Mouse (Mus musculus): ENCODE data around the gene 4933427D14Rik. TPM values are rescaled to one million over a fixed set of nuclear protein-coding genes. Genes with fewer than 3 reads are reported as not detected.

4933427D14Rik gene
- polyA plus RNA-seq, 1 experiment = 33.1 TPM

GRCm38 (mm10) chr11:72131697-72132096 is 75.6 kb downstream of the 4933427D14Rik start:
- Histone ChIP-seq H3K4me1 (ENCODE audit: control insufficient read depth, insufficient read depth, low read length) (peaks cover 9% of the 10 kb centered on the region), H3K27me3 (ENCODE audit: control insufficient read depth, insufficient read depth, low read length) (no peaks in the 10 kb centered on the region; the same call in 1 of the 2 replicates), H3K4me3 (ENCODE audit: control insufficient read depth, low read depth, low read length) (no peak overlapping the region), H3K36me3 (ENCODE audit: control insufficient read depth, insufficient read depth, low read length) (no peaks in the 10 kb centered on the region), H3K27ac (ENCODE audit: control insufficient read depth, insufficient read depth, low read depth, low read length) (no peak overlapping the region)
- no peak for TF ChIP-seq CTCF (IDR thresholded peaks at IDR 0.05; ENCODE audit: control insufficient read depth, insufficient read depth, insufficient replicate concordance, low read depth, low read length)
- no peak for TF ChIP-seq POLR2A (IDR thresholded peaks at IDR 0.05; ENCODE audit: control insufficient read depth, low read depth, low read length)

GRCm38 (mm10) chr11:72130905-72131304 is 76.4 kb downstream of the 4933427D14Rik start:
- TF ChIP-seq CTCF (IDR thresholded peaks at IDR 0.05; ENCODE audit: control insufficient read depth, insufficient read depth, insufficient replicate concordance, low read depth, low read length) (no peak), POLR2A (IDR thresholded peaks at IDR 0.05; ENCODE audit: control insufficient read depth, low read depth, low read length) (no peak)
- Histone ChIP-seq H3K4me3 (ENCODE audit: control insufficient read depth, low read depth, low read length) (no peak overlapping the region), H3K27me3 (ENCODE audit: control insufficient read depth, insufficient read depth, low read length) (no peaks in the 10 kb centered on the region; the same call in 1 of the 2 replicates), H3K4me1 (ENCODE audit: control insufficient read depth, insufficient read depth, low read length) (peaks cover 9% of the 10 kb centered on the region), H3K36me3 (ENCODE audit: control insufficient read depth, insufficient read depth, low read length) (no peaks in the 10 kb centered on the region), H3K27ac (ENCODE audit: control insufficient read depth, insufficient read depth, low read depth, low read length) (no peak overlapping the region)

- Histone ChIP-seq H3K4me3 (ENCODE audit: control insufficient read depth, low read depth, low read length) (no peak overlapping the region), H3K27ac (ENCODE audit: control insufficient read depth, insufficient read depth, low read depth, low read length) (no peak overlapping the region), H3K27me3 (ENCODE audit: control insufficient read depth, insufficient read depth, low read length) (no peaks in the 10 kb centered on the region; the same call in 1 of the 2 replicates), H3K4me1 (ENCODE audit: control insufficient read depth, insufficient read depth, low read length) (peaks cover 9% of the 10 kb centered on the region), H3K36me3 (ENCODE audit: control insufficient read depth, insufficient read depth, low read length) (no peaks in the 10 kb centered on the region)
- no peak for TF ChIP-seq CTCF (IDR thresholded peaks at IDR 0.05; ENCODE audit: control insufficient read depth, insufficient read depth, insufficient replicate concordance, low read depth, low read length)
- TF ChIP-seq POLR2A (IDR thresholded peaks at IDR 0.05; ENCODE audit: control insufficient read depth, low read depth, low read length) = no peak
These were observed 76.8 kb downstream of the 4933427D14Rik start for GRCm38 (mm10) chr11:72130472-72130871.

GRCm38 (mm10) chr11:72130021-72130420 is 77.2 kb downstream of the 4933427D14Rik start:
- H3K27ac ChIP-seq (ENCODE audit: control insufficient read depth, insufficient read depth, low read depth, low read length) = no peak overlapping the region
- H3K36me3 ChIP-seq (ENCODE audit: control insufficient read depth, insufficient read depth, low read length) = no peaks in the 10 kb centered on the region
- no peaks in the 10 kb centered on the region for H3K27me3 ChIP-seq (ENCODE audit: control insufficient read depth, insufficient read depth, low read length)
- TF ChIP-seq CTCF (IDR thresholded peaks at IDR 0.05; ENCODE audit: control insufficient read depth, insufficient read depth, insufficient replicate concordance, low read depth, low read length) (no peak), POLR2A (IDR thresholded peaks at IDR 0.05; ENCODE audit: control insufficient read depth, low read depth, low read length) (no peak)
- H3K4me1 ChIP-seq (ENCODE audit: control insufficient read depth, insufficient read depth, low read length) = peaks cover 6% of the 10 kb centered on the region
- no peak overlapping the region for H3K4me3 ChIP-seq (ENCODE audit: control insufficient read depth, low read depth, low read length)

- H3K4me1 ChIP-seq (ENCODE audit: control insufficient read depth, insufficient read depth, low read length) = no peaks in the 10 kb centered on the region; the same call in 1 of the 2 replicates
- no peaks in the 10 kb centered on the region for H3K27me3 ChIP-seq (ENCODE audit: control insufficient read depth, insufficient read depth, low read length)
- H3K36me3 ChIP-seq (ENCODE audit: control insufficient read depth, insufficient read depth, low read length) = no peaks in the 10 kb centered on the region
- no peak overlapping the region for H3K4me3 ChIP-seq (ENCODE audit: control insufficient read depth, low read depth, low read length)
- H3K27ac ChIP-seq (ENCODE audit: control insufficient read depth, insufficient read depth, low read depth, low read length) = no peak overlapping the region
- TF ChIP-seq CTCF (IDR thresholded peaks at IDR 0.05; ENCODE audit: control insufficient read depth, insufficient read depth, insufficient replicate concordance, low read depth, low read length) = no peak
- TF ChIP-seq POLR2A (IDR thresholded peaks at IDR 0.05; ENCODE audit: control insufficient read depth, low read depth, low read length) = no peak
These were observed 78.0 kb downstream of the 4933427D14Rik start for GRCm38 (mm10) chr11:72129032-72129894.

- no peak overlapping the region for H3K4me3 ChIP-seq (ENCODE audit: control insufficient read depth, low read depth, low read length)
- TF ChIP-seq CTCF (IDR thresholded peaks at IDR 0.05; ENCODE audit: control insufficient read depth, insufficient read depth, insufficient replicate concordance, low read depth, low read length) = no peak
- no peak for TF ChIP-seq POLR2A (IDR thresholded peaks at IDR 0.05; ENCODE audit: control insufficient read depth, low read depth, low read length)
- H3K27ac ChIP-seq (ENCODE audit: control insufficient read depth, insufficient read depth, low read depth, low read length) = no peak overlapping the region
- no peaks in the 10 kb centered on the region for H3K36me3 ChIP-seq (ENCODE audit: control insufficient read depth, insufficient read depth, low read length)
- no peaks in the 10 kb centered on the region for H3K27me3 ChIP-seq (ENCODE audit: control insufficient read depth, insufficient read depth, low read length)
- no peaks in the 10 kb centered on the region; the same call in 1 of the 2 replicates for H3K4me1 ChIP-seq (ENCODE audit: control insufficient read depth, insufficient read depth, low read length)
These were observed 79.6 kb downstream of the 4933427D14Rik start for GRCm38 (mm10) chr11:72127450-72128189.

GRCm38 (mm10) chr11:72125781-72126180 is 81.5 kb downstream of the 4933427D14Rik start:
- Histone ChIP-seq H3K27me3 (ENCODE audit: control insufficient read depth, insufficient read depth, low read length) (no peaks in the 10 kb centered on the region), H3K36me3 (ENCODE audit: control insufficient read depth, insufficient read depth, low read length) (no peaks in the 10 kb centered on the region), H3K27ac (ENCODE audit: control insufficient read depth, insufficient read depth, low read depth, low read length) (no peak overlapping the region), H3K4me3 (ENCODE audit: control insufficient read depth, low read depth, low read length) (no peak overlapping the region), H3K4me1 (ENCODE audit: control insufficient read depth, insufficient read depth, low read length) (no peaks in the 10 kb centered on the region)
- TF ChIP-seq CTCF (IDR thresholded peaks at IDR 0.05; ENCODE audit: control insufficient read depth, insufficient read depth, insufficient replicate concordance, low read depth, low read length) (no peak), POLR2A (IDR thresholded peaks at IDR 0.05; ENCODE audit: control insufficient read depth, low read depth, low read length) (no peak)

All from testis, adult 2 months (tissue).